Mouse (Mus musculus) midbrain, postnatal 0 days (tissue): ENCODE results near the gene Strap. TPM values are rescaled to one million over a fixed set of nuclear protein-coding genes. Genes with fewer than 3 reads are reported as not detected.

Experiments
- ATAC-seq: fragments of 200-750 bp; cut with Nextera tagmentation; 2 replicates; pipeline ENCODE4 v1.8.0; 2017; ENCODE audit warnings: moderate number of reproducible peaks, mild to moderate bottlenecking, moderate TSS enrichment, moderate library complexity; ENCODE audit not compliant: low FRiP score
- DNase-seq: peaks from one replicate; pipeline ENCODE4 v3.0.0-alpha.2; 2015; ENCODE audit warnings: low spot score
- H3K27ac ChIP-seq: fragments of 300-500 bp; sonication (generic); 2 replicates; pipeline ENCODE4 v1.5.1; 2014; ENCODE audit warnings: low read depth, mild to moderate bottlenecking, low read length, mixed read lengths
- H3K27me3 ChIP-seq: fragments of 300-500 bp; sonication (generic); 2 replicates; pipeline ENCODE4 v1.6.1; 2014; ENCODE audit warnings: low read length, control low read depth, mixed read lengths; ENCODE audit not compliant: insufficient read depth
- H3K36me3 ChIP-seq: fragments of 300-500 bp; sonication (generic); 2 replicates; pipeline ENCODE4 v1.6.1; 2014; ENCODE audit warnings: low read length, control low read depth, mixed read lengths; ENCODE audit not compliant: insufficient read depth
- H3K4me1 ChIP-seq: fragments of 300-500 bp; sonication (generic); 2 replicates; pipeline ENCODE4 v1.6.1; 2014; ENCODE audit warnings: mild to moderate bottlenecking, control low read depth, antibody characterized with exemption, low read length, mixed read lengths; ENCODE audit not compliant: insufficient read depth
- H3K4me2 ChIP-seq: fragments of 300-500 bp; sonication (generic); 2 replicates; pipeline ENCODE4 v1.6.1; 2014; ENCODE audit warnings: low read depth, mild to moderate bottlenecking, low read length, mixed read lengths; ENCODE audit not compliant: poor library complexity, severe bottlenecking
- H3K4me3 ChIP-seq: fragments of 300-500 bp; sonication (generic); 2 replicates; pipeline ENCODE4 v1.5.1; 2014; ENCODE audit warnings: low read depth, mild to moderate bottlenecking, low read length, moderate library complexity
- H3K9ac ChIP-seq: fragments of 300-500 bp; sonication (generic); replicated peaks from 2 replicates; pipeline ENCODE4 v1.6.1; 2014; ENCODE audit warnings: mild to moderate bottlenecking, low read length, moderate library complexity, mixed read lengths; ENCODE audit not compliant: poor library complexity, severe bottlenecking
- H3K9me3 ChIP-seq: fragments of 300-500 bp; sonication (generic); 2 replicates; pipeline ENCODE4 v1.6.1; 2016; ENCODE audit warnings: low read length, control low read depth
- CTCF ChIP-seq: IDR thresholded peaks from 2 replicates; pipeline ENCODE4 v1.5.1; 2016; ENCODE audit warnings: antibody characterized with exemption, mild to moderate bottlenecking
- WGBS: fragments of 180-500 bp; shearing (Covaris S2); extraction: QIAGEN DNeasy Blood & Tissue Kit; methylation state at CpG from one replicate; pipeline ENCODE4 v1.1.7; 2014; 5-methylcytosine and 5-hydroxymethylcytosine counted together
- polyA plus RNA-seq: library from polyadenylated mRNA; unstranded; fragments of >200 nt; fragmentation: Nextera tagmentation; extraction: Ambion mirVana; gene quantifications from 2 replicates; pipeline ENCODE4 v1.2.1, GENCODE M21; 2015
- total RNA-seq: library from RNA; depleted of rRNA; stranded (reverse); fragments of >200 nt; gene quantifications from 2 replicates; pipeline ENCODE4 v1.2.3, GENCODE M21; 2014; rRNA removed

Gene Strap
- total RNA-seq, result 80.9 and 105 TPM in 2 replicates
- polyA plus RNA-seq, result 164 and 166 TPM in 2 replicates

DNA sequence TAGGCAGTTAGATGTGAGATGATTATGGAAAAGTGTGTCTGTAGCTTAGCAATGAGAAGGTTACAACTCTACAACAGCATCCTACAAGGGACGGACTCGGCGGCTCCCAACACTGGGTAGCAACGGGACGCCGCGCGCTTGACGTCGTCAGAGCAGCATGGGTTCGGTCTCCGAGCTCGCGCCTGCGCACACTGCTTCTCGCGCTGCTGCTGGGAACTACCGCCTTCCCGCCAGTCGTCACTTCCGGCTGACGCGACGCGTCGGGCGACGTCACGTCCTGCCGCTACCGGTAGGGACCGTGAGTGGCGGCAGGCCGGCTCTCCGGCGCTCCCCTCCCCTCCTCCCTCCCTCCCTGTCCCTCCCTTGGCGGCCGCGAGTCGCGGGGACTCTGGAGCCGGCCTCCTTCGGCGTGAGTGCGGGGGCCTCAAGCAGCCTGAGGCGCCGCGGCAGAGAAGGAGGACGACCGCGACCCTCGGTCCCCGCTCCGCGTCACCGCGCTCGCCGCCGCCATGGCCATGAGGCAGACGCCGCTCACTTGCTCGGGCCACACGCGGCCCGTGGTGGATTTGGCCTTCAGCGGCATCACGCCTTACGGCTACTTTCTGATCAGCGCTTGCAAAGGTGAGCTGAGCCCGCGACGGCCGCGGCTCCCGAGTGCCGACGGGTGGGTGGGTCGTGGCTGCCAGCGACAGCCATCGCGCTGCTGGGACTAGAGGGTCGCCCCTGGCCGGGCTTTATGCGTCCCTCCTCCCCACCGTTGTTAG, at the start of gene Strap:
Gene Strap, plus strand, starts transcription at position 233 of the 764 bp plus-strand sequence.
- under 1% methylated on average over 71 of the region's 86 CpGs for WGBS
- no peaks in the 10 kb centered on the region for H3K9me3 ChIP-seq
- peak; percentile 99 for ATAC-seq
- peak within 1 kb of the TSS; percentile 85 for H3K27ac ChIP-seq
- DNase-seq, result peak; percentile 99
- peak within 1 kb of the TSS; percentile 66 for H3K4me3 ChIP-seq
- H3K27me3 ChIP-seq, result no peaks in the 10 kb centered on the region
- H3K4me2 ChIP-seq, result peak within 1 kb of the TSS; percentile 66
- H3K36me3 ChIP-seq, result peaks cover 10% of the 10 kb centered on the region
- peak within 1 kb of the TSS; percentile 89 for H3K9ac ChIP-seq
- H3K4me1 ChIP-seq, result peaks cover 5% of the 10 kb centered on the region; the same call in 1 of the 2 replicates
- no peak for TF ChIP-seq CTCF

DNA sequence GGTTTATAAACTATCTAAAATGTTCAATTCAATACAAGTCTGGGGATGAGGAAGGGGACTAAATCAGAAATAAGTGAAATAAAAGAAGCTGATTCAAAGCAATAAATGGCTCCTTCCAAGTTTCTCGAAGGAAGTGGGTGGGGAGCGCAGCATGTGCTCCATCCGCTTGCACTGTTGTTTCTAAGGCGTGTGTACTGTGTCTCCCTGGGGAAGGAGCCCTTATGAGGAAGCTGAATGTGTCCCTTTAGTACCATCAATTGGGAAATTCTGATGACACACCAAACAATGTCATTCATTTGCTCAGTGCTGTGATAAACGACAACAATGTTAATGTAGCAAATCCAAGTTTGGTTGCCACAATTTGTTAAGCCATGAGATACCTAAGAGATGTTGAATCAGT, 47.2 kb upstream of the Strap start:
- ATAC-seq (no peak), DNase-seq (no peak)
- Histone ChIP-seq H3K4me1 (no peaks in the 10 kb centered on the region), H3K27me3 (no peaks in the 10 kb centered on the region), H3K27ac (no peak overlapping the region), H3K9me3 (no peaks in the 10 kb centered on the region), H3K9ac (no peak overlapping the region), H3K4me2 (no peak overlapping the region), H3K4me3 (no peak overlapping the region), H3K36me3 (no peaks in the 10 kb centered on the region)
- no peak for TF ChIP-seq CTCF
- WGBS, result 95% methylated on average over 5 of the region's 5 CpGs

DNA sequence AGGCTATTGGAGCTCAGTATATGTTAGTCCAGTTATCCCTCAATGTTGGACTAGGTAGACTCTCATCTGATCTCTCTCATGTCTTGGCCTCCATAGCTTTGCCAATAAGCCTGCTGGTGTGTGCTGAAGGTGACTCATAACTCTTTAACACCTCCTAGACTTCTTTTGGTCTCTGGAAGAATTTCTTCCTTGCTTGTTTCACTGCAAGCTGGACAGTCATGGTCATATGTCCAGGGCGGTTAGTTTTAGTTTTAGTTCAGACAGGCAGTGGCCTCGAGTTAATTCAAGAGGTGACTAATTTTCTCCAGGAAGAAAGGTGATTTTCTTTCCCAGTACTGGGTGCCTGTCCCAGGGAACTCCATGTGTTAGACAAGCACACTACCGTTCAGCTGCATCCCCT, 46.8 kb upstream of the Strap start:
- no peak for ATAC-seq
- H3K27me3 ChIP-seq, result no peaks in the 10 kb centered on the region

DNA sequence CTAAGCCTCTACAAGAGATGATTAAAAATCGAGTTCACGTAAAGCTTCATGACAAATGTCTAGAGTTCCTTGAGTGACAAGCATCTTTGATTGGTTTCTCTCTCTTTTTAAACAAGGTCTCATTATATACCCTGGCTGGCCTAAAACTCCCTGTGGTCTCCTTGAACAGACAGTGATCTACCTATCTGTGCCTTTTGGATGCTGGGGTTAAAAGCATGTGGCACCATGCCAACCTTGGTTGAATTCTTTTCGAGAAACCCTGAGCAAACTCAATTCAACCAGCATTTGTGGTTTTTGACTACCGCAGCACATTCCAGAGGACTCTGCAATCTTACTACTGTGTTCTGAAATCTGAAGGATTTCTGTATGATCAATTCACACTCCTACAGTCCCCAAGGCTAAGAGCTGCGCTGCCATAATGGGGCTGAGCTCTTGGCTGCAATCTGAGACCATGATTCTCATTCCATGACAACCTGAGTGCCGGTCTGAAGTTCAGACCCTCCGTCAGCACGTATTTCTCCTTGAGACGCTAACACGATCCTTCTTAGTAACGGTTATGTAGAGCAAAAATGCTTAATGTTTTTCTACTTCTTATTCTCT, 46.3 kb upstream of the Strap start:
- no peaks in the 10 kb centered on the region for H3K27me3 ChIP-seq
- no peak for TF ChIP-seq CTCF
- DNase-seq, result no peak
- no peaks in the 10 kb centered on the region for H3K36me3 ChIP-seq
- no peak overlapping the region for H3K4me3 ChIP-seq
- no peak overlapping the region for H3K4me2 ChIP-seq
- H3K9ac ChIP-seq, result no peak overlapping the region
- no peak for ATAC-seq
- H3K4me1 ChIP-seq, result no peaks in the 10 kb centered on the region
- WGBS, result 65% methylated on average over 11 of the region's 11 CpGs
- H3K9me3 ChIP-seq, result no peaks in the 10 kb centered on the region
- no peak overlapping the region for H3K27ac ChIP-seq

More for the DNA sequence above, 46.8 kb upstream of the Strap start:
- no peak for TF ChIP-seq CTCF
- no peaks in the 10 kb centered on the region for H3K4me1 ChIP-seq
- no peaks in the 10 kb centered on the region for H3K9me3 ChIP-seq
- no peak for DNase-seq
- H3K4me3 ChIP-seq, result no peak overlapping the region
- WGBS, result 80% methylated on average over 3 of the region's 3 CpGs
- no peak overlapping the region for H3K27ac ChIP-seq
- no peak overlapping the region for H3K9ac ChIP-seq
- no peak overlapping the region for H3K4me2 ChIP-seq
- no peaks in the 10 kb centered on the region for H3K36me3 ChIP-seq

DNA sequence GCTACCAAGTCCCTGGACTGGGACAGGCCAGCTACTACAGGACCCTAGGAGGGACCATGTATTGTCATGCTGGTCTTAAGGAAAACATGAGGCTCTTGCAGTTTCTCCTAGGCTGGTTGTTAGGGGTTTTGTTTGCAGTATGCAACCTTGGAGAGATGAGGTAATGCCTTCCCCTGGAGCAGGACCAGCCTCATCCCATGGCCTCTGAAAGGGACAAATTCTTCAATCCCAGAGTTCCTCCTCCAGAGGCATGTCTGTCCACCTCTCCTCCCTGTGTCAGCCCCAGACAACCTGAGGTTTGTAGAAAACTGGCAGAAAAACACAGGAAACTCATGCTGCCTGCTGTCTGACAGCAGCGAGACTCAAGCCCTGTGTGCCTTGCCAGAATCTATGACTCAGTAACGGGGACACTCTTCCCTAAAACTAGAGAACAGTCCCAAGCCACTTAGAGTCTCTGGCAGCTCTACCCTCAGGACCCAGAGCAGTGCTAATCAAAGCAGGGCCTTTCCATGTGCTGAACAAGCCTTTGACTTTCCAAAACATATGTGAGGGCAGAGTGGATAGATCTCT, 44.2 kb upstream of the Strap start:
- no peak overlapping the region for H3K4me3 ChIP-seq
- no peaks in the 10 kb centered on the region for H3K4me1 ChIP-seq
- no peak for DNase-seq
- TF ChIP-seq CTCF, result no peak
- no peak overlapping the region for H3K4me2 ChIP-seq
- ATAC-seq, result no peak
- H3K36me3 ChIP-seq, result no peaks in the 10 kb centered on the region
- no peaks in the 10 kb centered on the region for H3K27me3 ChIP-seq
- no peak overlapping the region for H3K9ac ChIP-seq
- 64% methylated on average over 2 of the region's 2 CpGs for whole genome bisulfite sequencing
- H3K27ac ChIP-seq, result no peak overlapping the region
- H3K9me3 ChIP-seq, result no peaks in the 10 kb centered on the region

DNA sequence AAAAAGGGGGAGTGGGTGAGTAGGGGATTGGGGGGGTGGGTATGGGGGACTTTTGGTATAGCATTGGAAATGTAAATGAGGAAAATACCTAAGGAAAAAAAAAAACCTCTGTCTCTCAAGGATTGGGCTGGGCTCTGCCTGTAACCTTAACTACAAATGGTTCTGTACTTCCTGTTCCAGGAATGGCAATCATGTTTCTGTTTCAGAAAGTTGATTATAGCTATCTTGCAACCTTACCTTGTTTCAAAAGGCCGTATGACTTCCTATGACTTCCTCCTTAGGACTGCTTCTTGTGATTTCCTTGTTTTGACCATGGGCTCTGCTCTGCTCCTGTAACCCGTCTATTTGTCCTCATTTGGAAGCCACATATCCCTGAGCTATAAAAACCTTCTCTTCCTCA, 40.6 kb upstream of the Strap start:
- H3K9ac ChIP-seq, result no peak overlapping the region
- no peaks in the 10 kb centered on the region for H3K9me3 ChIP-seq
- no peak for TF ChIP-seq CTCF
- H3K36me3 ChIP-seq, result no peaks in the 10 kb centered on the region
- DNase-seq (no peak), ATAC-seq (no peak)
- WGBS, result 87% methylated on average over 2 of the region's 2 CpGs
- H3K27me3 ChIP-seq, result no peaks in the 10 kb centered on the region
- no peak overlapping the region for H3K4me3 ChIP-seq
- no peaks in the 10 kb centered on the region for H3K4me1 ChIP-seq
- no peak overlapping the region for H3K4me2 ChIP-seq
- no peak overlapping the region for H3K27ac ChIP-seq
